Mouse (Mus musculus): ENCODE measurements around the gene Ninj2. TPM values are rescaled to one million over a fixed set of nuclear protein-coding genes. Genes with fewer than 3 reads are reported as not detected.

The Ninj2 gene
- polyA plus RNA-seq, 1 experiment from 2014 or later = not detected

GRCm38 (mm10) chr6:120155510-120155909 is 62.4 kb downstream of the Ninj2 start:
- no peaks in the 10 kb centered on the region for H3K36me3 ChIP-seq (ENCODE audit: control insufficient read depth, insufficient read depth, low read length)
- no peak for ATAC-seq (ENCODE audit: low read depth)
- H3K27me3 ChIP-seq (ENCODE audit: control insufficient read depth, insufficient read depth, low read length) = no peaks in the 10 kb centered on the region
- 0 out of 2 replicates have a peak, but pooled peaks cover 7% of the 10 kb centered on the region for H3K4me1 ChIP-seq (ENCODE audit: control insufficient read depth, insufficient read depth, low read length)
- H3K4me3 ChIP-seq (ENCODE audit: low read depth, low read length) = no peak overlapping the region
- H3K27ac ChIP-seq (ENCODE audit: low read depth, low read length) = no peak overlapping the region
- no peak overlapping the region for H3K9ac ChIP-seq (replicated peaks; ENCODE audit: low read depth, low read length)
- H3K4me2 ChIP-seq (ENCODE audit: low read depth, low read length) = no peak overlapping the region
- H3K9me3 ChIP-seq (ENCODE audit: control insufficient read depth, low read length) = no peaks in the 10 kb centered on the region
- WGBS = 79% methylated on average over 4 of the region's 4 CpGs

GRCm38 (mm10) chr6:120157479-120157878 is 64.3 kb downstream of the Ninj2 start:
- ATAC-seq (ENCODE audit: low read depth) = no peak
- WGBS = 62% methylated on average over 6 of the region's 6 CpGs

GRCm38 (mm10) chr6:120159133-120159901 is 66.2 kb downstream of the Ninj2 start:
- Histone ChIP-seq H3K36me3 (ENCODE audit: control insufficient read depth, insufficient read depth, low read length) (no peaks in the 10 kb centered on the region), H3K4me3 (ENCODE audit: low read depth, low read length) (no peak overlapping the region), H3K9me3 (ENCODE audit: control insufficient read depth, low read length) (no peaks in the 10 kb centered on the region), H3K27ac (ENCODE audit: low read depth, low read length) (peak overlapping the region; percentile 16; the same call in 1 of the 2 replicates), H3K27me3 (ENCODE audit: control insufficient read depth, insufficient read depth, low read length) (no peaks in the 10 kb centered on the region), H3K4me1 (ENCODE audit: control insufficient read depth, insufficient read depth, low read length) (0 out of 2 replicates have a peak, but pooled peaks cover 7% of the 10 kb centered on the region), H3K4me2 (ENCODE audit: low read depth, low read length) (no peak overlapping the region), H3K9ac (replicated peaks; ENCODE audit: low read depth, low read length) (no peak overlapping the region)
- WGBS = 55% methylated on average over 9 of the region's 9 CpGs
- ATAC-seq (ENCODE audit: low read depth) = peak; percentile 65; the same call in 1 of the 2 replicates

More at GRCm38 (mm10) chr6:120157479-120157878, 64.3 kb downstream of the Ninj2 start:
- Histone ChIP-seq H3K9ac (replicated peaks; ENCODE audit: low read depth, low read length) (no peak overlapping the region), H3K9me3 (ENCODE audit: control insufficient read depth, low read length) (no peaks in the 10 kb centered on the region), H3K4me3 (ENCODE audit: low read depth, low read length) (no peak overlapping the region), H3K27me3 (ENCODE audit: control insufficient read depth, insufficient read depth, low read length) (no peaks in the 10 kb centered on the region), H3K36me3 (ENCODE audit: control insufficient read depth, insufficient read depth, low read length) (no peaks in the 10 kb centered on the region), H3K4me2 (ENCODE audit: low read depth, low read length) (no peak overlapping the region), H3K4me1 (ENCODE audit: control insufficient read depth, insufficient read depth, low read length) (0 out of 2 replicates have a peak, but pooled peaks cover 7% of the 10 kb centered on the region), H3K27ac (ENCODE audit: low read depth, low read length) (no peak overlapping the region)

- Histone ChIP-seq H3K9me3 (ENCODE audit: control insufficient read depth, low read length) (no peaks in the 10 kb centered on the region), H3K36me3 (ENCODE audit: control insufficient read depth, insufficient read depth, low read length) (no peaks in the 10 kb centered on the region), H3K27me3 (ENCODE audit: control insufficient read depth, insufficient read depth, low read length) (no peaks in the 10 kb centered on the region), H3K4me2 (ENCODE audit: low read depth, low read length) (no peak overlapping the region), H3K27ac (ENCODE audit: low read depth, low read length) (no peak overlapping the region), H3K9ac (replicated peaks; ENCODE audit: low read depth, low read length) (no peak overlapping the region), H3K4me1 (ENCODE audit: control insufficient read depth, insufficient read depth, low read length) (0 out of 2 replicates have a peak, but pooled peaks cover 7% of the 10 kb centered on the region), H3K4me3 (ENCODE audit: low read depth, low read length) (no peak overlapping the region)
- ATAC-seq (ENCODE audit: low read depth) = no peak
- WGBS = 84% methylated on average over 6 of the region's 6 CpGs
Measured at GRCm38 (mm10) chr6:120162928-120163327, 69.8 kb downstream of the Ninj2 start.

GRCm38 (mm10) chr6:120164765-120165164 is 71.6 kb downstream of the Ninj2 start:
- Histone ChIP-seq H3K36me3 (ENCODE audit: control insufficient read depth, insufficient read depth, low read length) (no peaks in the 10 kb centered on the region), H3K9ac (replicated peaks; ENCODE audit: low read depth, low read length) (no peak overlapping the region), H3K27me3 (ENCODE audit: control insufficient read depth, insufficient read depth, low read length) (no peaks in the 10 kb centered on the region), H3K4me2 (ENCODE audit: low read depth, low read length) (no peak overlapping the region), H3K4me1 (ENCODE audit: control insufficient read depth, insufficient read depth, low read length) (no peaks in the 10 kb centered on the region), H3K27ac (ENCODE audit: low read depth, low read length) (no peak overlapping the region), H3K9me3 (ENCODE audit: control insufficient read depth, low read length) (no peaks in the 10 kb centered on the region), H3K4me3 (ENCODE audit: low read depth, low read length) (no peak overlapping the region)
- no peak for ATAC-seq (ENCODE audit: low read depth)
- WGBS = 64% methylated on average over 4 of the region's 4 CpGs

- no peaks in the 10 kb centered on the region for H3K36me3 ChIP-seq (ENCODE audit: control insufficient read depth, insufficient read depth, low read length)
- H3K27me3 ChIP-seq (ENCODE audit: control insufficient read depth, insufficient read depth, low read length) = no peaks in the 10 kb centered on the region
- WGBS = 81% methylated on average over 4 of the region's 4 CpGs
- H3K4me2 ChIP-seq (ENCODE audit: low read depth, low read length) = no peak overlapping the region
- no peak overlapping the region for H3K9ac ChIP-seq (replicated peaks; ENCODE audit: low read depth, low read length)
- ATAC-seq (ENCODE audit: low read depth) = no peak
- no peaks in the 10 kb centered on the region for H3K4me1 ChIP-seq (ENCODE audit: control insufficient read depth, insufficient read depth, low read length)
- H3K4me3 ChIP-seq (ENCODE audit: low read depth, low read length) = no peak overlapping the region
- no peak overlapping the region for H3K27ac ChIP-seq (ENCODE audit: low read depth, low read length)
- no peaks in the 10 kb centered on the region for H3K9me3 ChIP-seq (ENCODE audit: control insufficient read depth, low read length)
Measured at GRCm38 (mm10) chr6:120167574-120167973, 74.4 kb downstream of the Ninj2 start.

GRCm38 (mm10) chr6:120172294-120173017 is 79.3 kb downstream of the Ninj2 start:
- H3K4me1 ChIP-seq (ENCODE audit: control insufficient read depth, insufficient read depth, low read length) = no peaks in the 10 kb centered on the region
- no peaks in the 10 kb centered on the region for H3K27me3 ChIP-seq (ENCODE audit: control insufficient read depth, insufficient read depth, low read length)
- WGBS = 84% methylated on average over 8 of the region's 8 CpGs
- no peak for ATAC-seq (ENCODE audit: low read depth)
- H3K9me3 ChIP-seq (ENCODE audit: control insufficient read depth, low read length) = no peaks in the 10 kb centered on the region
- no peak overlapping the region for H3K27ac ChIP-seq (ENCODE audit: low read depth, low read length)
- no peak overlapping the region for H3K9ac ChIP-seq (replicated peaks; ENCODE audit: low read depth, low read length)
- H3K36me3 ChIP-seq (ENCODE audit: control insufficient read depth, insufficient read depth, low read length) = no peaks in the 10 kb centered on the region
- H3K4me2 ChIP-seq (ENCODE audit: low read depth, low read length) = no peak overlapping the region
- H3K4me3 ChIP-seq (ENCODE audit: low read depth, low read length) = no peak overlapping the region

GRCm38 (mm10) chr6:120174028-120174601 is 81.0 kb downstream of the Ninj2 start:
- ATAC-seq (ENCODE audit: low read depth) = no peak
- Histone ChIP-seq H3K27ac (ENCODE audit: low read depth, low read length) (no peak overlapping the region), H3K4me1 (ENCODE audit: control insufficient read depth, insufficient read depth, low read length) (no peaks in the 10 kb centered on the region), H3K36me3 (ENCODE audit: control insufficient read depth, insufficient read depth, low read length) (no peaks in the 10 kb centered on the region), H3K9ac (replicated peaks; ENCODE audit: low read depth, low read length) (no peak overlapping the region), H3K4me3 (ENCODE audit: low read depth, low read length) (no peak overlapping the region), H3K4me2 (ENCODE audit: low read depth, low read length) (no peak overlapping the region), H3K9me3 (ENCODE audit: control insufficient read depth, low read length) (no peaks in the 10 kb centered on the region), H3K27me3 (ENCODE audit: control insufficient read depth, insufficient read depth, low read length) (no peaks in the 10 kb centered on the region)
- 78% methylated on average over 6 of the region's 6 CpGs for WGBS

Measured in neural tube, embryonic 14.5 days (tissue).